16 mouse cellular contexts compared by ENCODE assay signal in genomic region chr17:87103060-87103459, GRCm38 (mm10). TPM values are rescaled to one million over a fixed set of nuclear protein-coding genes. Genes with fewer than 3 reads are reported as not detected.
DNase-seq lines count a peak whose midpoint lies in the region; ATAC-seq and TF ChIP-seq lines count a peak whose summit lies in the region.
"Had no signal": no experiment of that assay in that cellular context is flagged by ENCODE, and none has a peak within 500 bp of the region (broad histone marks: within the 10 kb centered on the region; RNA-seq: fewer than 3 reads in every experiment).

No protein-coding gene starts in this region.

- H3K9ac ChIP-seq in heart, embryonic 15.5 days: no peak overlapping the region
- H3K9ac ChIP-seq in lung, embryonic 15.5 days: no peak overlapping the region
- H3K9ac ChIP-seq in intestine, postnatal 0 days (ENCODE audit: low read depth, low read length): no peak overlapping the region
- H3K9ac ChIP-seq: forebrain, embryonic 15.5 days; liver, embryonic 13.5 days had no signal

- no peak for TF ChIP-seq CTCF in intestine, postnatal 0 days (IDR thresholded peaks at IDR 0.05; ENCODE audit: low read depth)

- WGBS in heart, embryonic 15.5 days: 67% methylated on average over 5 of the region's 5 CpGs
- WGBS in lung, embryonic 15.5 days: 63% methylated on average over 5 of the region's 5 CpGs
- WGBS in intestine, postnatal 0 days: 58% methylated on average over 5 of the region's 5 CpGs

- H3K27me3 ChIP-seq in heart, embryonic 15.5 days: no peaks in the 10 kb centered on the region
- no peaks in the 10 kb centered on the region for H3K27me3 ChIP-seq in lung, embryonic 15.5 days
- no peaks in the 10 kb centered on the region for H3K27me3 ChIP-seq in intestine, postnatal 0 days (replicated peaks; ENCODE audit: control insufficient read depth, insufficient read depth, low read length)
- H3K27me3 ChIP-seq: forebrain, embryonic 15.5 days had no signal

- no peak overlapping the region; the same call in 1 of the 2 replicates for H3K4me2 ChIP-seq in heart, embryonic 15.5 days
- peak overlapping the region; percentile 11 for H3K4me2 ChIP-seq in lung, embryonic 15.5 days
- H3K4me2 ChIP-seq in intestine, postnatal 0 days (replicated peaks; ENCODE audit: low read depth): 0 out of 2 replicates have a peak overlapping the region, but pooled peaks have one; percentile 9
- H3K4me2 ChIP-seq: forebrain, embryonic 15.5 days; liver, embryonic 13.5 days had no signal

- no peaks in the 10 kb centered on the region for H3K9me3 ChIP-seq in heart, embryonic 15.5 days (replicated peaks)
- H3K9me3 ChIP-seq in lung, embryonic 15.5 days: no peaks in the 10 kb centered on the region
- H3K9me3 ChIP-seq in intestine, postnatal 0 days (ENCODE audit: control insufficient read depth): no peaks in the 10 kb centered on the region
- H3K9me3 ChIP-seq: forebrain, embryonic 15.5 days; limb, embryonic 10.5 days had no signal

- intact Hi-C loops in left cerebral cortex, postnatal 10 days (cut with DNase I): loop anchor here (10.0 kb wide), 1 partner anchor 142 kb away; no protein-coding TSS in a partner anchor

- no peak overlapping the region for H3K4me3 ChIP-seq in heart, embryonic 15.5 days
- H3K4me3 ChIP-seq in lung, embryonic 15.5 days: no peak overlapping the region
- no peak overlapping the region for H3K4me3 ChIP-seq in intestine, postnatal 0 days (ENCODE audit: low read depth, low read length)
- H3K4me3 ChIP-seq: forebrain, embryonic 15.5 days; limb, embryonic 10.5 days; liver, embryonic 13.5 days had no signal

- DNase-seq in heart, adult 18-20 months: no peak
- no peak for DNase-seq in lung, adult 18-20 months
- peak; percentile 41 for DNase-seq in MN1 (ENCODE audit: low spot score)
- DNase-seq in frontal cortex, adult 2 months (ENCODE audit: extremely low spot score in 1 of 2, low spot score in 1 of 2): no peak
- DNase-seq in left cerebral cortex, postnatal 10 days (ENCODE audit: extremely low spot score in 1 of 2, low spot score in 2 of 2): no peak
- DNase-seq: cerebellum, adult 18-20 months; cerebellum, postnatal 36 days; liver, embryonic 13.5 days; midbrain, embryonic 14.5 days; right cerebral cortex, adult 18-20 months; thymus, adult 2 months had no signal

- no peaks in the 10 kb centered on the region for H3K36me3 ChIP-seq in heart, embryonic 15.5 days
- no peaks in the 10 kb centered on the region for H3K36me3 ChIP-seq in lung, embryonic 15.5 days
- H3K36me3 ChIP-seq in intestine, postnatal 0 days (ENCODE audit: control insufficient read depth, insufficient read depth): no peaks in the 10 kb centered on the region
- H3K36me3 ChIP-seq: forebrain, embryonic 15.5 days; limb, embryonic 10.5 days; liver, embryonic 13.5 days had no signal

- 0 out of 2 replicates have a peak overlapping the region, but pooled peaks have one; percentile 7 for H3K27ac ChIP-seq in heart, embryonic 15.5 days
- H3K27ac ChIP-seq in lung, embryonic 15.5 days: no peak overlapping the region
- no peak overlapping the region for H3K27ac ChIP-seq in intestine, postnatal 0 days (ENCODE audit: low read depth, low read length)
- H3K27ac ChIP-seq: forebrain, embryonic 15.5 days; limb, embryonic 10.5 days; liver, embryonic 13.5 days had no signal

- H3K4me1 ChIP-seq in heart, embryonic 15.5 days (replicated peaks): peaks cover 15% of the 10 kb centered on the region
- H3K4me1 ChIP-seq in lung, embryonic 15.5 days: peaks cover 19% of the 10 kb centered on the region
- 0 out of 2 replicates have a peak, but pooled peaks cover 6% of the 10 kb centered on the region for H3K4me1 ChIP-seq in intestine, postnatal 0 days (replicated peaks; ENCODE audit: control insufficient read depth, insufficient read depth, low read length)

- ATAC-seq in heart, embryonic 15.5 days (replicated peaks; ENCODE audit: insufficient number of reproducible peaks, insufficient read depth, low FRiP score, low read depth): no peak
- ATAC-seq in lung, embryonic 15.5 days (ENCODE audit: borderline replicate concordance, extremely low read depth, low FRiP score, low TSS enrichment): no peak
- no peak for ATAC-seq in intestine, postnatal 0 days
- ATAC-seq: forebrain, embryonic 15.5 days had no signal

RNA-seq across cellular contexts. Expression of gene Socs5, which starts 4.4 kb away (rescaled TPM):
- polyA plus RNA-seq in heart, embryonic 15.5 days (2015; fragmentation: Nextera tagmentation; extraction: Ambion mirVana): 10.5 and 12.2 TPM in 2 replicates
- total RNA-seq in heart, adult 18-20 months (2021): 10 to 100 TPM; 27.6 to 30.0 TPM
- 14.2 and 15.5 TPM in 2 replicates for polyA plus RNA-seq in lung, embryonic 15.5 days (2015; fragmentation: Nextera tagmentation; extraction: Ambion mirVana)
- 3.9 and 4.6 TPM in 2 replicates for polyA plus RNA-seq in intestine, postnatal 0 days (2015; fragmentation: Nextera tagmentation; extraction: Ambion mirVana)
- polyA plus RNA-seq in frontal cortex, adult 2 months (2012; rRNA removed): 51.5 and 55.8 TPM in 2 replicates
- 10 to 100 TPM; 59.2 to 59.8 TPM for total RNA-seq in left cerebral cortex, postnatal 10 days (2021)
